Mouse (Mus musculus) liver, postnatal 0 days (tissue): ENCODE results near the gene Rab2b.

Experiments used
- CTCF ChIP-seq: sonication (generic); IDR thresholded peaks from 2 replicates; pipeline ENCODE4 v1.5.1; 2016; ENCODE audit warnings: antibody characterized with exemption, low read depth
- EP300 ChIP-seq: IDR thresholded peaks from 2 replicates; pipeline ENCODE4 v1.6.1; 2016; ENCODE audit warnings: antibody characterized with exemption, low read depth, mild to moderate bottlenecking

GRCm38 (mm10) chr14:52314808-52315150 lies 35.4 kb upstream of the Rab2b start:
- TF ChIP-seq CTCF (no peak), EP300 (no peak)
